Mouse (Mus musculus) myocyte (in vitro differentiated cells): ENCODE data around the gene Twnk. TPM values are rescaled to one million over a fixed set of nuclear protein-coding genes. Genes with fewer than 3 reads are reported as not detected.

ENCODE experiments used
- H3K27me3 ChIP-seq: one replicate; pipeline ENCODE4 v1.6.1; 2011; ENCODE audit not compliant: control insufficient read depth, insufficient read depth, insufficient read length
- H3K36me3 ChIP-seq: one replicate; pipeline ENCODE4 v1.6.1; 2011; ENCODE audit not compliant: control insufficient read depth, insufficient read depth
- H3K4me2 ChIP-seq: one replicate; pipeline ENCODE4 v1.6.1; 2011; ENCODE audit warnings: low read depth, control low read depth
- H3K4me3 ChIP-seq: one replicate; pipeline ENCODE4 v1.5.1; 2011; ENCODE audit warnings: mild to moderate bottlenecking, control low read depth, moderate library complexity
- H3K79me2 ChIP-seq: one replicate; pipeline ENCODE4 v1.6.1; 2011; ENCODE audit not compliant: control insufficient read depth, insufficient read depth
- H3ac ChIP-seq: one replicate; pipeline ENCODE4 v1.6.1; 2011; ENCODE audit not compliant: control insufficient read depth, insufficient read length
- CEBPB ChIP-seq: IDR thresholded peaks from 2 replicates; pipeline ENCODE4 v1.6.1; 2011; ENCODE audit warnings: mild to moderate bottlenecking, moderate library complexity; ENCODE audit not compliant: poor library complexity, insufficient read depth, severe bottlenecking
- E2F4 ChIP-seq: IDR thresholded peaks from one replicate; pipeline ENCODE4 v1.6.1; 2011; ENCODE audit warnings: mild to moderate bottlenecking, control low read depth, moderate library complexity; ENCODE audit not compliant: insufficient read depth
- MAX ChIP-seq: IDR thresholded peaks from one replicate; pipeline ENCODE4 v1.6.1; 2011; ENCODE audit warnings: low read depth, mild to moderate bottlenecking, control low read depth
- MYOD1 ChIP-seq, 3 experiments: IDR thresholded peaks; one replicate each; pipeline ENCODE4 v1.6.1; 2011; ENCODE audit warnings: control low read depth in 2 of 3, low read depth in 2 of 3, mild to moderate bottlenecking in 2 of 3, moderate library complexity in 1 of 3; ENCODE audit not compliant: insufficient read length in 2 of 3, control insufficient read depth in 1 of 3
- MYOG ChIP-seq, 3 experiments: IDR thresholded peaks; one replicate each; pipeline ENCODE4 v1.6.1; 2011; ENCODE audit warnings: control low read depth in 2 of 3, low read depth in 2 of 3, mild to moderate bottlenecking in 2 of 3; ENCODE audit not compliant: insufficient read length in 2 of 3, control insufficient read depth in 1 of 3, insufficient read depth in 1 of 3
- POLR2A ChIP-seq: IDR thresholded peaks from one replicate; pipeline ENCODE4 v1.6.1; 2011; ENCODE audit warnings: low read depth, mild to moderate bottlenecking, control low read depth, moderate library complexity; ENCODE audit not compliant: insufficient read length
- POLR2AphosphoS2 ChIP-seq: IDR thresholded peaks from one replicate; pipeline ENCODE4 v1.6.1; 2011; ENCODE audit warnings: low read depth, control low read depth; ENCODE audit not compliant: insufficient read length
- REST ChIP-seq: IDR thresholded peaks from one replicate; pipeline ENCODE4 v1.6.1; 2011; ENCODE audit warnings: mild to moderate bottlenecking, control low read depth, moderate library complexity; ENCODE audit not compliant: insufficient read depth, insufficient read length
- SRF ChIP-seq: IDR thresholded peaks from one replicate; pipeline ENCODE4 v1.6.1; 2011; ENCODE audit warnings: low read depth; ENCODE audit not compliant: control insufficient read depth, insufficient read length
- TCF12 ChIP-seq: IDR thresholded peaks from one replicate; pipeline ENCODE4 v1.6.1; 2011; ENCODE audit warnings: mild to moderate bottlenecking, control low read depth; ENCODE audit not compliant: poor library complexity, insufficient read depth, severe bottlenecking
- TCF3 ChIP-seq: IDR thresholded peaks from one replicate; pipeline ENCODE4 v1.6.1; 2011; ENCODE audit warnings: low read depth, control low read depth; ENCODE audit not compliant: insufficient read length
- USF1 ChIP-seq: IDR thresholded peaks from one replicate; pipeline ENCODE4 v1.6.1; 2011; ENCODE audit warnings: low read depth, mild to moderate bottlenecking, control low read depth, moderate library complexity
- polyA plus RNA-seq: library from polyadenylated mRNA; unstranded; fragments of >200 nt; fragmentation: generic; extraction: Trizol; gene quantifications from one replicate; pipeline ENCODE4 v1.2.1, GENCODE M21; 2012; ENCODE audit warnings: missing spikeins

The Twnk gene
- polyA plus RNA-seq, 1 experiment: 13.5 TPM

DNA sequence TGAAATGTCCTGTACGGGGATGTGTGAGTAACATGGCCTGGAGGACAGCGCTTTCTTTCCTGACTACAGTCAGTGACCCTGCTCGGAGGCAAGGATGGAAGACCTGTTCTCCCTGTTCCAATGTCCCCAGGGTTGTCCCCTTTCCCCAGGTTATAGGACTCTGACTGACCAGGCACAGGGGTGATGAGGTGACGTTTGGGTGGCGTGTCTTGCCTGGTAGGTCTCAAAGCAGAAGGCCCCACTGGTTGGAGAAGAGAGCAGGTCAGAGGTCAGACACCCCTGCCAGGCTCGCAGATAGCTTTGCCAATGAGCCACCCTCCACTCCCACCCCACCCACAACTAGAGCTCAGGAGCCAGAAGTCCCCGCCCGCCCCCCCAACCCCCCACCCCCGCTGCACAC lies 24.1 kb downstream of the Twnk start:
- TF ChIP-seq MYOD1 (IDR thresholded peaks at IDR 0.05; ENCODE audit: control insufficient read depth in 1 of 3, insufficient read length in 2 of 3, low read depth in 2 of 3) (no peak), TCF12 (no peak)
- Histone ChIP-seq H3K4me2 (no peak overlapping the region), H3K36me3 (peaks cover 5% of the 10 kb centered on the region), H3K79me2 (no peaks in the 10 kb centered on the region), H3K4me3 (no peak overlapping the region), H3ac (no peak overlapping the region), H3K27me3 (no peaks in the 10 kb centered on the region)

DNA sequence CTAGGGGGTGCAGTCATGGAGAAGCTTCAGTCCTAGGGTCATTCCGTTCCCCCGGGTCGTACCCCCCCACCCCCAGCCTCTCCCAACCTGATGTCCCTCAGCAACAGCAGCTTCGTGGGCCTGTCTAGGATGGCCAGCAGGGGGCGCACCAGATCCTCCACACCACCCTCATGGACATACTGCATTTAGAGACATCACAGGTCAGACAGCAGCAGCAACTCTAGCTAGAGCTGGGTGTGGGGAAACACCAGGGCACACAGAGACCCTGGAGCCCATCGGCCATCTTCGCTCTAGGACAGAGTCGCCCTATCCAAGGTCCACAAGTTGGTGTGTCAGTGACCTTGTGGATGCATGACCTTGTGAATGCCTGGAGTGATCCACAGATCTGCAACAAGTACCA lies 24.6 kb downstream of the Twnk start:
- H3K79me2 ChIP-seq: no peaks in the 10 kb centered on the region
- H3K4me2 ChIP-seq: no peak overlapping the region
- no peak for TF ChIP-seq E2F4
- TF ChIP-seq POLR2AphosphoS2: peak; percentile 53
- peaks cover 5% of the 10 kb centered on the region for H3K36me3 ChIP-seq
- no peaks in the 10 kb centered on the region for H3K27me3 ChIP-seq
- no peak overlapping the region for H3ac ChIP-seq
- H3K4me3 ChIP-seq: no peak overlapping the region

DNA sequence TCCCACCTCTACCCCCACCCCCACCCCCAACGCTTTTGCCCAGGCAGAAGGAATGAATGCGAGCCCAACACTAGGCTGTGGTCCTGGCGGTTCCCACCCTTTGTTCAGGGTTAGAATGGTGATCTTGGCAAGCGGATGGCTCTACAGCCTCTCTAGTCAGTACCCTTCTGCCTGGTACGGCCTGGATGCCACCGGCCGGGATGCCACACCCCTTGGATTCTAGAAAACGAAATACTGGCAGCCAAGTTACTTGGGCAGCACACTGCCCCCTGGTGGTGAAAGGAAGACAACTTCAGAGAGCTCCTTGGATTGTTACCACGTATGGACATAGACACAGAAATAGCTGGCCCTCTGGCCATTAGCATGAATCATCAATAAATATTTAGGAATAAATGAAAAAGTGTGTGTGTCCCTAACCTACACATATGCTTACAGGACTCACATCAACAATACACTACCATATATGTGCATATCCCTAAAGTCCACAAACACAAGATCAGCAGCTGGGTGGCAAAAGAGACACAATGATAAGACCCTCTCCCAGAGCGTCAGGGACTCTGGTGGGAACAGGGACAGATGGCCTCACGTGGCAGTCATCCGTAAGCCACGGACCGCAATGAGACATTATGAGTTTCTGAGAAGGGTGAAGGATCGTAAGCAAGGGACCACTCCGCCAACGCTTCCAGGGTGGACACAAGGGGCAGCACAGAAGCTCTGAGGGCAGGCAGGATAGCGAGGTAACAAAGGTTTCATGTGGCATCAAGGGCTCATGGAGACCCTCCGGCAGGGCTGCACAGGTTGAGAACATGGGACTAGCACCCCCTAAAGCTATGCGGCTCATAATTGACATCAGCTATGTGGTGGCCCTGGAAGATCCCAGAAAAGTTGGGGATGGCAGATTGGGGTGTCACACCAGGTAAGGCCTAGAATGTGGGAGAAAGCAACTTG lies 25.6 kb downstream of the Twnk start:
- Histone ChIP-seq H3K36me3 (peaks cover 5% of the 10 kb centered on the region), H3K4me2 (peak overlapping the region; percentile 26), H3K4me3 (no peak overlapping the region), H3K27me3 (no peaks in the 10 kb centered on the region), H3ac (no peak overlapping the region), H3K79me2 (no peaks in the 10 kb centered on the region)
- TF ChIP-seq MYOD1 (IDR thresholded peaks at IDR 0.05; ENCODE audit: control insufficient read depth in 1 of 3, insufficient read length in 2 of 3, low read depth in 2 of 3): no peak
- no peak for TF ChIP-seq REST
- TF ChIP-seq CEBPB: no peak
- no peak for TF ChIP-seq USF1
- TF ChIP-seq TCF3: no peak
- no peak for TF ChIP-seq MAX
- TF ChIP-seq MYOG (IDR thresholded peaks at IDR 0.05; ENCODE audit: control insufficient read depth in 1 of 3, insufficient read depth in 1 of 3, insufficient read length in 2 of 3, low read depth in 2 of 3): no peak
- TF ChIP-seq E2F4: no peak
- TF ChIP-seq TCF12: no peak
- TF ChIP-seq SRF: no peak
- TF ChIP-seq POLR2AphosphoS2: no peak
- TF ChIP-seq POLR2A: no peak

DNA sequence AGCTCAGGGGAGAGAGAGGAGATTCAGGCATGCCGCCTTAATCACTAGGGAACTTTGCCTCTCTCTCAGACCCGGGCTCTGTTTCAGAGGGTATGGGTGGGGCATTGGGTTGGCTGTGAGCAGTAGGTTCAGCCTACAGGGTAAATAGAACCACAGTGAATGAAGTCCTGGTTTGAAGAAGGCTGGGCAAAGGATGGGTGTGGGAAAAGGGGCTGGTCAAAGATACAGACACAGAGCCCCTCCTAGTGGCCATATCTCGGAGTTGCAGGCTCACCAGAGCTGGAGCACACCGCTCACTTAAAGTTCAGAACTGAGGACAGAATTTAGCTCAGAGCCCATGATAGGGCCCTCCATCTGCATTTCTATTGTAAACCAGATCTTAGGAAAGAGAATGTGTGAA lies 26.3 kb downstream of the Twnk start:
- H3ac ChIP-seq: no peak overlapping the region
- no peak overlapping the region for H3K4me3 ChIP-seq
- no peak overlapping the region for H3K4me2 ChIP-seq
- no peaks in the 10 kb centered on the region for H3K27me3 ChIP-seq
- no peak for TF ChIP-seq MYOG (IDR thresholded peaks at IDR 0.05; ENCODE audit: control insufficient read depth in 1 of 3, insufficient read depth in 1 of 3, insufficient read length in 2 of 3, low read depth in 2 of 3)
- no peak for TF ChIP-seq TCF3
- no peak for TF ChIP-seq USF1
- TF ChIP-seq E2F4: no peak
- TF ChIP-seq CEBPB: no peak
- no peak for TF ChIP-seq REST
- TF ChIP-seq MYOD1 (IDR thresholded peaks at IDR 0.05; ENCODE audit: control insufficient read depth in 1 of 3, insufficient read length in 2 of 3, low read depth in 2 of 3): no peak
- no peak for TF ChIP-seq SRF
- no peak for TF ChIP-seq TCF12
- no peak for TF ChIP-seq POLR2A
- no peak for TF ChIP-seq POLR2AphosphoS2
- no peak for TF ChIP-seq MAX
- H3K36me3 ChIP-seq: peaks cover 3% of the 10 kb centered on the region
- H3K79me2 ChIP-seq: no peaks in the 10 kb centered on the region

DNA sequence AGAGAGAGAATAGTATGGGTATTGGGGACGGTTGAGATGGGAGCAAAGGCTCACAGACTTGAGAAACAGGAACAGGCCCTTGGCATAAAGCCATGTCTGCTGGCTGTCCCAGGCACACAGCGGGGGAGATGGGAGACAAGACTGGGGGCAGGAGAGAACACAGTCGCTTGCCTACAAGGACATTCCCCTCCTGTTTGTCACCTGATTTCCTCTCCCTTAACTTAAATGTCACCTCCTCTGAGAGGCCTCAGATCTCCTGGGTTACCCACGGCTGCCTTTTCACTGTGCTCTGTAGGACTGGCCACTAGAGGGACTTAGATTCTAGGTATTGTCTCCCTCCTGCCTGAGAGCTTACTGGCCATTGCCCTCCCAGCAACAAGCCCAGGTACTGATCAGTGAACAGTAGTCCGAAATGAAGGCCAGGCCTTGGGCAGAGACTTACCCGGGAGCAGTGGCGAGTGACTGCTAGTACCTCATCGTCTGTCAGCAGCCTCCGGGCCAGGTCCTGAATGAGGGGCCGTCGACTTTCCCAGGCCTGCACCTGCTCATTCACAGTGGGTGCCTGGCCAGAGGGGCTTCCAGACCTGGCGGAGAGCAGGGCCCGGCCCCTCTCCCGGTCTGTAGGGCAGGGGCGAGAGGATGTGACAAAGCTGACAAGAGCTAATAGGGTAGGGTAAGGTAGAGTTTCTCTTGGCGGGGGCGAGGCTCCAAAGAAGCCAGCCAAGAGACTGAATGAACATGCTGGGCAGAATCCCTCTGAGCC lies 27.3 kb downstream of the Twnk start:
- H3K4me2 ChIP-seq: no peak overlapping the region

More for the DNA sequence above, 27.3 kb downstream of the Twnk start:
- Histone ChIP-seq H3K4me3 (no peak overlapping the region), H3K79me2 (no peaks in the 10 kb centered on the region), H3K36me3 (no peaks in the 10 kb centered on the region), H3ac (no peak overlapping the region), H3K27me3 (no peaks in the 10 kb centered on the region)
- TF ChIP-seq POLR2AphosphoS2 (peak; percentile 30), MYOD1 (IDR thresholded peaks at IDR 0.05; ENCODE audit: control insufficient read depth in 1 of 3, insufficient read length in 2 of 3, low read depth in 2 of 3) (no peak)
